Mouse (Mus musculus) ovary, adult 18-20 months (tissue): Measurements from ENCODE around the gene Vasp.
A peak's percentile ranks its signal among the peaks of the same experiment; 100 is the strongest.

Experiments
- DNase-seq: peaks from one replicate; pipeline ENCODE4 v3.0.0; 2022; ENCODE audit warnings: low spot score, mixed read lengths

Gene Vasp

GRCm38 (mm10) chr7:19270509-19271237, 944 bp downstream of the Vasp start:
- DNase-seq = no peak

- DNase-seq = no peak
These were observed 1.7 kb downstream of the Vasp start for GRCm38 (mm10) chr7:19269721-19270441.

- no peak for DNase-seq
These were observed 2.5 kb downstream of the Vasp start for GRCm38 (mm10) chr7:19268993-19269681.

GRCm38 (mm10) chr7:19267051-19267450, 4.6 kb downstream of the Vasp start:
- DNase-seq = no peak

- no peak for DNase-seq
These were observed 5.4 kb downstream of the Vasp start for GRCm38 (mm10) chr7:19265928-19266822.

GRCm38 (mm10) chr7:19265147-19265546, 6.5 kb downstream of the Vasp start:
- no peak for DNase-seq

GRCm38 (mm10) chr7:19258336-19258735, 13.3 kb downstream of the Vasp start:
- no peak for DNase-seq

- DNase-seq = peak; percentile 46
These were observed 14.1 kb downstream of the Vasp start for GRCm38 (mm10) chr7:19257390-19258022.

- no peak for DNase-seq
These were observed 15.1 kb downstream of the Vasp start for GRCm38 (mm10) chr7:19256567-19256966.

GRCm38 (mm10) chr7:19255395-19255794, 16.2 kb downstream of the Vasp start:
- no peak for DNase-seq

GRCm38 (mm10) chr7:19253437-19253836, 18.2 kb downstream of the Vasp start:
- DNase-seq = no peak

- DNase-seq = no peak
These were observed 19.5 kb downstream of the Vasp start for GRCm38 (mm10) chr7:19252078-19252477.

- DNase-seq = no peak
These were observed 24.1 kb downstream of the Vasp start for GRCm38 (mm10) chr7:19247511-19247910.

- DNase-seq = no peak
These were observed 24.8 kb downstream of the Vasp start for GRCm38 (mm10) chr7:19246855-19247254.

GRCm38 (mm10) chr7:19245083-19245482, 26.5 kb downstream of the Vasp start:
- no peak for DNase-seq

- no peak for DNase-seq
These were observed 27.8 kb downstream of the Vasp start for GRCm38 (mm10) chr7:19243858-19244257.

GRCm38 (mm10) chr7:19242005-19242404, 29.6 kb downstream of the Vasp start:
- DNase-seq = no peak

- DNase-seq = no peak
These were observed 30.6 kb downstream of the Vasp start for GRCm38 (mm10) chr7:19240905-19241463.

- no peak for DNase-seq
These were observed 31.6 kb downstream of the Vasp start for GRCm38 (mm10) chr7:19239986-19240385.

- peak; percentile 62 for DNase-seq
These were observed 32.2 kb downstream of the Vasp start for GRCm38 (mm10) chr7:19239423-19239822.

GRCm38 (mm10) chr7:19238344-19238743, 33.3 kb downstream of the Vasp start:
- DNase-seq = no peak
